Mouse (Mus musculus): ENCODE data around the gene Lcn2.

The Lcn2 gene

GRCm38 (mm10) chr2:32413936-32414335, 25.9 kb upstream of the Lcn2 start:
- DNase-seq (ENCODE audit: extremely low spot score) = no peak

- no peak for DNase-seq (ENCODE audit: extremely low spot score)
Observed at GRCm38 (mm10) chr2:32412742-32413531, 24.9 kb upstream of the Lcn2 start.

DNA sequence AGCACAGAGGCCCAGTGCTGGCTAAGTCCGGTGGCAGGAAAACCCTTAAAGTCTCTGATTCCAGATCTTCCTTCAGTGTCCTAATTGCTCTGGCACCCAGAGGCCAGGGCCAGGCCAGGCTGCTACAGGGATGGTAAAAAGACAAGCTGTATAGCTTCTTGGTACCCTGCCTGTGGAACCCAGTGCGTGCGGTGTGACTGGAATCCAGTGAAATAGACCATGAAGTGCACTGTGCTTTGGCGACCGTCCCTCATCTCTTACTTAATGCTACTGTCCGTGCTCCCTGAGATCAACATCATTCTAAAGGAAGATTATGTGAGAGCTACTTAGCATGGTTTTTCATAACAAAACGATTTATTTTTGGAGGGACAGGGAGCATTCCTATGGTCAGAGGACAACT, 23.4 kb upstream of the Lcn2 start:
- no peak for DNase-seq (ENCODE audit: extremely low spot score)

DNA sequence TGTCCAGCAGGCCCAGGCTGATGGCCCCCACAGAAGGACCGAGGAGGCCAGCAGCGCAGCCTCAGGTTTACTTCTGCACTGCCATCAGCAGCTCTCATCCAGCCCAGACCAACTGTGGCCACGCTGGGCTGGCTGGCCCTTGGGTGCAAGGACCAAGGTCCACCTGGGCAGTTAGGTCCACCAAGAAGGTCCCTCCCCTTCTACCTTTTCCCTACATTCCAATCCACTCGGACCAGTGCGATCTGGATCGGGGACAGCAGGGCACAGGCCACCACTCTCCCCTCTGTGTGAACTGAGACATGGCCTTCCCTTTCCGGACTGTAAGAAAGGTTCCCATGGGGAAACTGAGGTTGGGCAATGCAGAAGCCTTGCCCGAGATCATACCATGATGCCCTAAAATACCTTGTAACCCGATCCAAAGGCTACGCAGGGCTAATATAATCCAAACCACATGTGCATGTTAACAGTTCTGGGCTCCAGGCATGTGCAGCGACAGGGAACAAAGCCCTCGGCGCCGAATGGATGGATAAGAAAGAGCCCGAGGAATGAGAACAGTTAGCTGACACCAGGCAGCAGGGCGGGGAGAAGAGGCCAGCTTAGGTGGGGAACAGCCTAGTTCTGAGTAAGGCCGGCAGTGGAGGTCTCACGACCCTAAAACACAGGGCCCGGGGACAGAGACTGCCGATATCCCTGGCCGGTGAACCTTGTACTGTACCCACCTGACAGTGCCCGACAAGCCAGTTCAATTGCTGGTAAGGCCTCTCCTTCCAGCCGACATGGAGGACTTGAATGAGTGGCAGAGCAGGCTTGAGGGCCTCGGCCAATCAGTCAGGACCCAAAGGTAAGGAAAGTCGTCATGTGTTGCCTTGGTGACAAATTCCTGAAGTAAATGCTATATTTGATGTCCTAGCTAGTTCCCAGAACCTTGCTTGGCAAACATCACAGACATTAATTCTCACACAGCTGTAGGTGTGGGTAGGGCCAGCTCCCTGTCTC, 20.7 kb upstream of the Lcn2 start:
- peak; percentile 30 for DNase-seq (ENCODE audit: extremely low spot score)

DNA sequence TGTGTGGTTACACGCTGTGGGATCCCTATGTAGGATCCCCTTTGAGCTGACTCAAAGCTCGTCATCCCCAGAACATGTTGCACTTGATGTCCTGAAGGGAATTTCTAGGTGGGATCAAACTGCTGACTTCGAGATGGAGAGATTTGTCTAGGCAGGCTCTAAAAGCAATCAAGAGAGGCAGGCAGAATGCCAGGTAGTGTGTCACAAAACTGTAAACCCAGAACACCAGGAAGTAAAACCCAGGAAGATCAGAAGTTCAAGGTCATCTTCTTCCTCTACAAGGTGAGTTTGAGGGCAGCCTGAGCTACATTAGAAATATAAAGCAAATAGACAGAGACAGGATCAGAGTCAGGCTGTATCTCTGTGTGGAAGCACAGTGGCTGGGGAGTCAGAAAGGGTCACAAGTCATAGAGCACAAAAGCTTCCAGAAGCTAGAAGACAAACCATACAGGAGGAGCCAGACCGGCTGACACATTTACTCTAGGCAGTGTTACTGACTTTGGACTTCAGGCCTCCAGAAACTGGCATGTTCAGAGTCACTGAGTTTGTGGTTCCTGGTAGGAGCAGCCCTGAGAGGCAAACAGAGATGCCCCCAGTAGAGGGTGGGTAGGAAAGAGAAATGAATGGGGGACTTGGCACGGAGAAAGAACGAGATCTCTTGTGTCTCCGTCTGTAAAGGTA, 19.2 kb upstream of the Lcn2 start:
- DNase-seq (ENCODE audit: extremely low spot score) = no peak

- DNase-seq (ENCODE audit: extremely low spot score) = peak; percentile 90
Observed at GRCm38 (mm10) chr2:32404663-32405062, 16.6 kb upstream of the Lcn2 start.

DNA sequence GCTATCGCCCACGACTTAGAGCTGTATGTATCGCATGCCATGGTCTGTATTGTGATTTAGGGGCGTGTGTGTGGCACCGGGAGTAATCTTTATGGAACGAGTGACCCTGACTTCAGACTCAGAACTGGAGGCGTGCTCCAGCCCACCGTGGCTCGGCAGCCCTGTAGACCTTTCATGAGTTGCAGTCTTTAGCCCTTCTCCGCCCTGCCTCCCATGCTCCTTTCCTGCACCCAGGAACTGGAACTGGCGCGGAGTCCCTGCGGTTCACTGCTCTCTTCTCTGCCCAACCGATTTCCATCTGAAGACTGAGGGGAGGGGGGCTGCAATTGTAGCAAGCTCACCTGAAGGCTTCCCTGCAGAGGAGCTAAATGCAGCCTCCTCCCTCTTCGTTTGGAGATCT, 8.6 kb upstream of the Lcn2 start:
- no peak for DNase-seq (ENCODE audit: extremely low spot score)

GRCm38 (mm10) chr2:32395946-32396621, 8.0 kb upstream of the Lcn2 start:
- DNase-seq (ENCODE audit: extremely low spot score) = peak; percentile 89

DNA sequence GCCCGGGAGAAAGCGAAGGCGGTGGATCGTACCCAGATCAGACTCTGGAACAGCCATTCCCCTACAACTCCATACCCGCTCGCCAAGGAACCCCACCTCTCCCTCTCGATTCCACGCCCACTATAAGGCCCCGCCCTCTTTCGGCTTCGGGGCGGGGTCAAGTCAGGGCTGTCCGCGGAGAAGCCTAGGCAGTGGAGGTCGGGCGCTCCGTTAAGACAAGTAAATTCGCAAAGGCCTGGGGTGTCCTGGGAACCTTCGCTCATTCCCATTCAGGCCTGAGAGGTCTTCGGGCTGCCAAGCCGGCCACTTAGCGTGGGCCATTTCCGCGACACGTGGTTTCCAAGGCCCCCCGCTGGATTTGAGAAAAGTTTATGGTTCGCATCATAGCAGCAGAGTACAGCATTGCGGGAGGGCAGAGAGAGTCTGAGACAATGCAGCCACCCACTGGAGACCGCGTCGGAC, 7.5 kb upstream of the Lcn2 start, which contains the start of gene Ptges2:
Gene Ptges2 (plus strand): TSS at position 413 of the 462 bp plus-strand sequence.
- DNase-seq (ENCODE audit: extremely low spot score) = peak; percentile 95

DNA sequence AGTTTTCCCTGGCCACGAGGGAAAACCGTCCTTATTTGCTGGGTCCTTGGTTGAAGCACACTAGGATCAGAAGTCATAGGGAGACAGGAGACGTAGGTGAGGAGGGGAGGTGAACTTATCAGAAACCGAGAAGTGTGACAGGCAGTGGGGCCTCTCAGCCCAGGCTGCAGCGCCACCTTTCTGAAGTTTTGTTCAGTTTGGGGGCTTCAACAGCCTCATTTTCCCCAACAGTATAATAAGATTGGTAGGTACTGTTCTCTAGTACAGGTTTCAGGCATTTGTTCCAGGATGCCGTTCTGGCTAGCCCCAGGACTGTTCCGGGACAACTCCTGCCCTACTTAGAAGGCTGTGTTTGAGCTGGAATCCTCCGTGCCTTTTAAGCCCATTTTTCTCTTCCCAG, 6.9 kb upstream of the Lcn2 start:
- DNase-seq (ENCODE audit: extremely low spot score) = peak; percentile 52

DNA sequence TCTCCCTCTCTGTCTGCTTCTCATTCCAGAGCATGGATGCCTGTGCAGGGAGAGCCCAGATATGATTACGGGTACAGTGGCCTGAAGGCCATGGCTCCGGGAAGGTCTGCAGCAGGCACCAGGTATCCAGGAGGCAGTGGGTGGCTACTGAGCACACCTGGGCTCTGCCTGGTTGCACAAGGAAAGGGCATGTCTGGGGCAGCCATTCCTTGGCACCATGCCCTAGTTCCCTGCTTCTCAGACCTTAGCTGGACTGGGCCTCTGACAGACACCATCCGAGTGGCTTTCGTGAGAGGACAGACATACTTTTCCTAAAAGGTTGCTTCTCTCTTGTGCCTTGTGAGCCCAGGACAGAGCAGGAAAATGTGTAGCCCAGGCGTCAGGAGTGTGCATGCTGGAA, 4.0 kb upstream of the Lcn2 start:
- no peak for DNase-seq (ENCODE audit: extremely low spot score)

DNA sequence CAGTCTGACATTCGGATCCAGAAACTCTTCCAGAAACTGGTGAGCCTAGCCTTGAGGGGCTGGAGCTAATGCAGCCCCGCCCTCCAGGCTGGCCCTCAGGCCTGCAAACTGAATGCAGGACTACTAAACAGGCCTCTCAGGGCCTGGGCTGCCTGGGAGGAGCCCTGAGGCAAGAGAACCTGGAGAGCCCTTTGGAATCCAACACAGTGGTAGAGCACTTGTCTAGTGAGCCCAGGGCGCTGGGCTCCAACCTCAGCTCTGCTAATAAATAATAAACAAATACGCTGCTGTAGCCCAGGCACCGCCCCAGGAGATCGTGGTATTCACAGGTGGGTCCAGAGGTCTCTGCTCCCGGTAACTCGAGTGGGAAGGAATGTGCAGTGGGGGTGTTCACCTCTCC, 2.8 kb upstream of the Lcn2 start:
- DNase-seq (ENCODE audit: extremely low spot score) = no peak

- no peak for DNase-seq (ENCODE audit: extremely low spot score)
Observed at GRCm38 (mm10) chr2:32389157-32389556, 1.1 kb upstream of the Lcn2 start.

- DNase-seq (ENCODE audit: extremely low spot score) = no peak
Observed at GRCm38 (mm10) chr2:32382689-32383088, 5.4 kb downstream of the Lcn2 start.

- DNase-seq (ENCODE audit: extremely low spot score) = peak; percentile 95
Observed at GRCm38 (mm10) chr2:32381775-32382223, 6.3 kb downstream of the Lcn2 start, which contains the start of gene 1110008P14Rik. 1110008P14Rik (minus strand) TSS chr2:32381938.

DNA sequence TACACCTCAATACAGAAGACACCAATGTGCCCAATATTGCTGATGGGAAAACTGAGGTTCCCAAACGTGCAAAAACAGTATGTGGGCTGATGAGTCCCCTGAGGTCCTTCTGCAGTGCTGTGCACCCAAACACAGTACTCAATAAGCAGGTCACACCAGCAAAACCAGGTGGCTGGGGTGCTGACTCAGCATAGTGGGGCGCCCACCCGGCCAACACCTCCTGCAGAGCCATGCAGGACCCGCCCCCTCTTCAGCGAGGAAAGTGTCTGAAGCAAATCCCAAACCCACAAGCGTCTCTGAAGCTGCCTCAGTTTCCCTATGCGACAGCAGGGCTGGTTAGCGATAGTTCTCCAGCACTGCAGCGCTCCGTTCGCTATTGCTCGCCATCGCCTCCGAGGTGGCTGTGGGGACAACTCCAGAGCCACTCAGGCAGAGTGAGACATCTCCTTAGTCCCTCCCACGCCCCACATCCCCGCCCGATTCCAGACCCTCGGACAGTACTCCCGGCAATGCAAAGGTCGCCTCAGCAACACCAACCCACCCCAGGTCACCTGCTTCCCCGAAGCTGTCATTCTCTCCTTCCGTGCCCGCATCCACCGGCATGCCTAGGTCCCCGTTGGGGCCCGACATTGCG, 6.8 kb downstream of the Lcn2 start:
- no peak for DNase-seq (ENCODE audit: extremely low spot score)

DNA sequence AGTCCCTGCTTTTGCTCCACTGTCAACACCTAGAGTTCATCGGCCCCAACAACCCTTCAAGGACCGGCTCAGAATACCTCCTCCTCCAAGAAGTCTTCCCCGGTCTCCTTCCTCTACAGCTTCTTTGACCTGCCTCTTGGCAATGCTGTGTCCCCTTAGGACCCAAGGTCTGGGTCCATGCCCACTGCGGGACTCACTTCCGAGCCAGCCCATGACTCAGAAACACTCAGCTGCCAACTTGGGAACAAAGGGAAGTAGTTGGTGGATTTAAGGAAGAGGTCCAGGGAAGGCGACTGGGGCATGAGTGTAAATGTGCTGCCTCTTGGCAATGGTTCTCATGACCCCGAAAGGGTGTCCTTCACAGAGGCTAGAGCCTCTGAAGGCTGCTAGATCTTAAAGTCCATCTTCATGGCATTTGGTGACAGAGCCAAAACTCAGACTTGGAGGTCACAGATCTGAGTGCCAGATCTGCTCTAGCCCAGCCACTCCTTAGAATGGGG, 8.0 kb downstream of the Lcn2 start:
- DNase-seq (ENCODE audit: extremely low spot score) = no peak

GRCm38 (mm10) chr2:32376963-32377362, 11.1 kb downstream of the Lcn2 start:
- DNase-seq (ENCODE audit: extremely low spot score) = no peak

GRCm38 (mm10) chr2:32375317-32375940, 12.6 kb downstream of the Lcn2 start:
- no peak for DNase-seq (ENCODE audit: extremely low spot score)

DNA sequence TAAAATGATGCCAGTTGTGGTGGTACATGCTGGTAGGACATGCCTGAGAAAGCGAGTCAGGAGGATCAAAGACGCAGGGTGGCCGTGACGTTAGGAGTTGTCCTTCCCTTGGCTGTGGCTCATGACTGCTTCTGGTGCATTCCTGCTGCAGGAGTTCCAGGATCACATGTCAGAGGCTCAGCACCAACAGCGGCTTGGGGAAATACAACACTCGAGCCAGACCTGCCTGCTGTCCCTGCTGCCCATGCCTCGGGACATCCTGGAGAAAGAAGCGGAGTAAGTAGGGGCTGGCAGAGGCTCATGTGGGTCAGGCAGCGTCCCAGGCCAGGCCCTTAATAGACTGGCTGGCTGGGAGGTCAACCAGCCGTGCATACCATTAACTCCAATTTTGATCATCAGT, 13.9 kb downstream of the Lcn2 start:
- no peak for DNase-seq (ENCODE audit: extremely low spot score)
